Mouse (Mus musculus): ENCODE data around the gene Edem1. TPM values are rescaled to one million over a fixed set of nuclear protein-coding genes. Genes with fewer than 3 reads are reported as not detected.

Edem1 gene
- total RNA-seq (2021) = 1 to 10 TPM; 6.2 to 7.2 TPM
- long read RNA-seq, experiment 1, full-length matches to known transcripts = 3 of 3 reads
- long read RNA-seq, experiment 1, partial matches to known transcripts = 0 of 3 reads
- long read RNA-seq, experiment 1, other reads (novel, unspliced or antisense) = 0 of 3 reads
- long read RNA-seq, experiment 2, full-length matches to known transcripts = 5 of 6 reads
- long read RNA-seq, experiment 2, partial matches to known transcripts = 0 of 6 reads
- long read RNA-seq, experiment 2, other reads (novel, unspliced or antisense) = 1 of 6 reads

DNA sequence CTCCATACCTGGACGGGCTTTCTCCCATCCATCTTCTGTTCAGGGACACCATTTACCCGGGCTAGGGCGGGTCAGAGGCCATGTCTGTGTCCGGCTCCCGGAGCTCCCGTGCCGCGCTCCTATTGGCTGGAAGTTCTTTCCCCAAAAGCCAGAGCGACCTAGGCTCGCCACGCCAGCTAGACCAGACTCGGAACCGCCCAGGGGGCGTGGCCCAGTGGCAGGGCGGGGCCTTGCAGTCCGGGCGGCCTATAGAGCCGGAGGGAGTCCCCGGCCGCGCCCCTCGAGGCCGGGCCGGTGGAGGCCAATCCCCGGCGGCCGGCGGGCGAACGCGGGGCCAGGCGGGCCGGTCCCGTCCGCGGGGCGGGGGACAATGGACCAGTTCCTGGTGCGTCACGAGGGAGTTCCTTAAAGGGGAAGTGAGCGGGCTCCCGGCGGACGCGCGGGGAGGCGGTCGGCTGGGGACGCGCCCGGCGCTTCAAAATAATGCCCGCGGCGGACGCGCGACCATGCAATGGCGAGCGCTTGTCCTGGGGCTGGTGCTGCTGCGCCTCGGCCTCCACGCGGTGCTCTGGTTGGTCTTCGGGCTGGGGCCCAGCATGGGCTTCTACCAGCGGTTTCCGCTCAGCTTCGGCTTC lies at the start of gene Edem1:
TSS of gene Edem1 (plus strand) at position 408 of the 635 bp plus-strand sequence.
- DNase-seq = peak; percentile 100

DNA sequence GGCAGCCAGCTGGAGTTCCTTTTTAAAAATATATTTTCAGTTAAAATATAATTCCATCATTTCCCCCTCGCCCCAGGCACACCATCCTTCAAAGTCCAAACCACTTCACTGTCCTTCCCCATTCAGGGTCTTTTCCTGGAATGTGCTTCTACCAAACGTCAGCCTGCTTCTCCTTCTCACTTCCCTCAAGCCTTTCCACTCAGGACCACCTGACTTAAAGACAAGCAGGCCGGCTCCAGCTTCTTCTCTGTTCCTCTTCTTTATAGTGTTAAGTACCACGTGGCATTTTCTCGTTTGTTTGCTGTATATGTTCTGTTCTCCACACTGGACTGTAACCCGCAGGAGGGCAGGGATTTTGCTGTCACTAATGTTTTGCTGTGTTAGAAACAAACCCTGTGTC lies 46.6 kb upstream of the Edem1 start:
- no peak for DNase-seq

DNA sequence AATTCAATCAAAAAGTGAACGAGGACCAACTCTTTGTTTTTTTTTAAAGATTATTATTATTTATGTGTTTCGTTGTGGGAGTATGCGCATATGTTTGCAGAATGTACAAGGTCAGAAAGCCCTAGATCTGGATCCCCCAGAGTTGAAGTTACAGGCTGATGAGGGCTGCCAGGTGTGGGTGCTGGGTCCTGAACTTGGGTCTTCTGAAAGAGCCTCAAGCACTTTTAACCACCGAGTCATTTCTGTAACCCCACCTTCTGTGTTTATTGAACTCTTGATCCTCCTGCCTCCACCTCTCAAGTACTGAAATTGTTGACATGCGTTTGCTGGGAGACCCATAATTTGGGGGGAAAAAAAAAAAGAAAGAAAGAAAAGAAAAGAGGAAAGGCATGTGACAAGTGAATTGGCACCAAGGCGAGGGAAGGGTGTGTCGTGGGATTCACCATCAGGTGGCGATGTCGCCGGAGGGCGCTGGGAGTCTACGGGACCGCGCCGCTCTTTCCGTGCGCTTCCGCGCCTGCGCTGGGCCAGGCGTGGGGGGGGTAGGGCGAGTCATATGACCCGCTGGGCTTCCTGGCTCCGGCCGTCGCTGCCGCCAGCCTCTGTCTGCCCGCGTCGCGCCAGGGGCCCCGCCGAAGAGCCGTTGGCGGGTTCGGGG lies 45.8 kb upstream of the Edem1 start, which contains the start of gene Arl8b:
TSS of gene Arl8b (plus strand) at position 574 of the 658 bp plus-strand sequence.
- peak; percentile 95 for DNase-seq

DNA sequence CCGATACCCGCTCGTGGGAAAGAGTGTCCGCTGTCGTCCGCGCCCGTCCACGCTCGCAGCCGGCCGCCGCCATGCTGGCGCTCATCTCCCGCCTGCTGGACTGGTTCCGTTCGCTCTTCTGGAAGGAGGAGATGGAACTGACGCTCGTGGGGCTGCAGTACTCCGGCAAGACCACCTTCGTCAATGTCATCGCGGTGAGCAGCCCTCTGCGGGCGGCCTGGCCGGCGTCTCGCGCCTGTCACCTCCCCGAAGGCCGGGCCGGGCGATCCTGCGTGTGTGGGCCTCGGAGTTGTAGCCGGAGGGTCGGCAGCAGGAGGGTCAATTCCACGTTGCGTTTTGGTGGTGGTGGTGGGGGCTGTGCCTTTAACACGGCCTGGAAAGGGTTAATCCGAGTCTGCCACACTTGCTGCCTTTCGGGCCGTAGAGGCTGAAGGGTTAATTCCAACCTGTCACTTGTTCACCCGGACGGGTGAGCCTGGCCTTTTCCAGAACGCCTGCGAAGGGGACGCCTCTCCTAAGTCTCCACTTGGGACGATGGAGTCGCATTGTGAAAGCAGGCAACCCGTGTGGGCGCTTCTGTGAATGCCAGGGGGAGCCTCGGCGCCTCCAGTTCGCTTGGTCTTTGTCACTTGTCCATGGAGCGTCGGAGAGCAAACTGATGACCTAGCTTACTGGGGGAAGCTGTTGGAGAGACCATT lies 45.1 kb upstream of the Edem1 start:
- DNase-seq = no peak

DNA sequence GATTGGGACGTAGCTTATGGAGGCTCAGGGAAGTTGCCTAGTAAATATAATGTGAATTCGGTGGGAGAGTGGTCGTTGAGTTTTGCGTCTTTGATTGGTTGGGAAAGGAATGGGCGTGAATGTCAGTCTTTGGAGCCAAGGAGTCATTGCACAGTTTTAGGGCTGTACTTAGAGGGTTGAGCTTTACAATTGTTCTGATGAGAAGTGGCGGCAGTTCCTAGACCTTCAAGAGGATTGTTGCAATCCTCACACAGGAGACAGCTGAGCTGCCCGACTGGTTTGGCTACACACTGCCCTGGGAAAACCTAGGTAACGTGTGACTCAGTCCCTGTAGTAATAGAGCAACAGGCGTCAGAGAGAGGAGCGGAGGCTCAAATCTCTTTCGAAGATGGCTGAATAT lies 44.4 kb upstream of the Edem1 start:
- no peak for DNase-seq

DNA sequence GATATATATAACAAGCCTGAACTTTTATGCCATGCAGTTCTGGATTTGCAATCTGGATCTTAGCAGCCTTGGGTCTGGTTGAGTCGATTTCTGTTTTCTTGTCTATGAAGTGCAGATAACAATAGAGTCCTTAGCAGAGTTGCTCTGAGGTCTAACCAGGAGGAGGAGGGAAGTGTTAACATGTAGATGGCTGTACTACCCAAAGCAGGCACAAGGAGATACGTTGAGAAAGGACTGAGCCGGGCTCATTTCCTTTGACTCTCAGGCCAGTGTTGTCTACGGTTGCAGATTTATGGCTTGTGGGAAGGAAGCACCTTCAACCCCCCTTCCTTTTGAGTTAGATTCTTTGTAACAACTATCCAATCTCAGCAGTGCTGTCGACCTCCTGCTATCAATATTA lies 43.6 kb upstream of the Edem1 start:
- no peak for DNase-seq

DNA sequence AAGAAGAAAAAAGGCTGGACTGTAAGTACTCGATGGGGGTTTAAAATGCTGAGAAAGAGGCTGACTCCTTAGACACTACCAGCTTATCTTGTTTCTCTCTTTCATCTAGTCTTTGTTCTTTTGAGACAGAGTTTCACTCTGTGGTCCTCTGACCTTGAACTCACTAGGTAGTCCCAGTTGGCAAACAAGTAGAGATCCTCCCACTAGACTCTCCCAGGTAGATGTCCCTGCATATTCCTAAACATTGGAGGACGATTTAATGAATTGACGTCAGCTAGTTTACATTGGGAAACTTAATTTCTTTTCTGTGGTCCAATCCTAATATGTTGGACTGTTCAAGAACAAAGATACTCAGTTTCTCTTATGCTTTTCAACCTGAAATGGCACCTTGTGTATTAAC lies 42.9 kb upstream of the Edem1 start:
- DNase-seq = no peak

DNA sequence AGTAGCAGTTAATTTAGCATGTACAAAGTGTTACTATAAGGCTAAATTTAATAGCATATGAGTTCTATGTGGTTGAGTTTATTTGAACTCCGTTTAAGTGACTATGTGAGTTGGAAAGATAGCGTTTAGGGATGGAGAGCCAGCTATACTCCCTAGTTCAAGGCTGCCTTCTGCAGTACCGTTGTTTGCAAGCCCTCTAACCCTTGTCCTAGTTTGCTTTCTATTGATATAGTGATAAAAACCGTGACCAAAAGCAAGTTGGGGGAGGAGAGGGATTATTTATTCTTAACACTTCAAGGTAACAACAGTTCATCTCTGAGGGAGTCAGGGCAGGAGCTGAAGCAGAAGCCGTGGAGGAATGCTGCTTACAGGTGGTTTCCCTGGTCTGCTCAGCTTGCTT lies 36.9 kb upstream of the Edem1 start:
- no peak for DNase-seq

DNA sequence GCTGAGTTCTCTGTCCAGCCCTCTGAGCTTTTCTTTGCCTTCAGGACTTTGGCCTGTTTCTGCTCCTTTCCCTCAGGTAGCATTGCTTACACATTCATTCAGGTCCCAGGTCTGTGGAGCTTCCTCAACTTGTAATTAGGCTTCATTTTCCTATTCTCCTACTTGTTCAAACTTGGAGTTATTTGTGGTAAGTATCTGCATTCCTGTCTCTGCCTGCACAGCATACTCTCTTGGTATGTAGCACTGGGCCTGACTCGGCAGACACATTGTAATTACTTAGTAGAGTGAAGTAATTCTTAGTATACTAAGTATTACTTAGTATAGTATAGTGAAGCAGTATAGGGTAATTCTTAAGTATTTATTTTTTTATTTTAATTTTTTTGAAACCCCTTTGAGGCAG lies 32.5 kb upstream of the Edem1 start:
- DNase-seq = no peak

DNA sequence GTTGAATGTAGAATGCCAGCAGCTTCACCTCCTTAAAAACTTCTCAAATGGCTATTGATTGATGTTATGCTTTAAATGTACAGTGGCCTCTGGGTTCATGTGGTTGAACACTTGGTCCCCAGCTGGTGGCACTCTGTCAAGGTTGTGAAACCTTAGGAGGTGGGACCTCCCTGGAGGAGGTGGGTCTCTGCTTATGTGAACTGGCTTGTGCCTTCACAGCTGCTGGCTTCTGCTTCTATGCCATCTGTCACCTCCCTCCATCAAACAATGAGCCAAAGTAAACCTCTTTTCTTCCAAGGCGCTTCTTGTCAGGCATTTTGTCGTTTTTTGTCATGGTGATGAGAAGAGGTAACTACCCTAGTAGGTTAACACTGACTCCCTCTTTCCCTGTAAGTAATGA lies 31.7 kb upstream of the Edem1 start:
- peak; percentile 36 for DNase-seq

DNA sequence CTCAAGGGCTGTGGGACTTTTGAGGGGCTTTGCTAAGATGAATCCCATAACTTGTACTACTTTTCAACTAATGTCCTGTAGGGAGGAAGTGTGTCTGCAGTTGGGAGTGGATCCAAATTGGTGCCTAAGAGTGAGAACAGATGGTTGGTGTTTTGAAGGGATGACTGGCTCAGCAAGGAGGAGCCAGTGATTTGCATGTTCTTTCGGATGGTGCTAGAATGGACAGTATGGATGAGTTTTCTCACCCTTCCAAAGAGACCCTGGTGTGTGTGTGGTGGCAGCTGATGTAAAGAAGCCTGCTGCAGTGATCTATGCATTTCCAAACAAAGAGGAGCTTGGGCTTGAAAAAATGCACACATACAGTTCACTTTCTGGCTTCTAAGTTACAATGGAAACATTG lies 23.2 kb upstream of the Edem1 start:
- no peak for DNase-seq

DNA sequence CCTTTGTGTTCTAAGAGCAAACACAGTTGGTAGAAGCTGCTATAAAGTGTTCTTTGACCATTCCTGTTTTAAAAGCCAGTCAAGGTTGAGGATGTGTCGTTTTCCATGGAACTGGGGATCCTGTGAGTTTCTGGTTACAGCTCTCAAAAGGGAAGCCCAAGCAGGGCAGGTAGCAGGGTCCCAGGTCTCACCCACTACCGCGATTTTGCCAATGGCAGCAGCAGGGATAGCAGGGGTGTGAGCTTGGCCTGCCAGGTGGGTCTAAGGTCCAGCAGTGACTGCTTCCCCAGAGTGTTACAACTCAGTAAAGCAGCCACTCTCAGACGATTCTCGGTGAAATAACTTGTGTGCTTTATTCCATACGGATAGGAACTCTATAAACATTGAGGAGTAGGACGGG lies 22.6 kb upstream of the Edem1 start:
- no peak for DNase-seq

DNA sequence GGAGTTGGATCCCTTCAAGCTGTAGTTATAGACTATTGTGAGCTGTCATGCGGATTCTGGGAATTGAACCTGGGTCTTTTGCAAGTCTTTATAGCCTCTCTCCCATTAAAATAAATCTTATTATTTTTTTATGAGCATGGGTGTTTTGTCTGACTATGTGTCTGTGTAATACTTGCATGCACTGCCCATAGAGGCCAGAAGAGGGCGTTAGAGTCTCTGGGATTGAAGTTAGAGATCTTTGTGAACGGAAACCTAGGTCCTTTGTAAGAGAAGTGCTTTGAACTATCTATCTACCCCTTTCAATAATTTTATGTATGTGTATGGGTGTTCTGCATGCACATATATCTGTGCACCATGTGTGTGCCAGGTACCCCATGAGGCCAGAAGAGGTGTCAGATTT lies 21.0 kb upstream of the Edem1 start:
- no peak for DNase-seq

DNA sequence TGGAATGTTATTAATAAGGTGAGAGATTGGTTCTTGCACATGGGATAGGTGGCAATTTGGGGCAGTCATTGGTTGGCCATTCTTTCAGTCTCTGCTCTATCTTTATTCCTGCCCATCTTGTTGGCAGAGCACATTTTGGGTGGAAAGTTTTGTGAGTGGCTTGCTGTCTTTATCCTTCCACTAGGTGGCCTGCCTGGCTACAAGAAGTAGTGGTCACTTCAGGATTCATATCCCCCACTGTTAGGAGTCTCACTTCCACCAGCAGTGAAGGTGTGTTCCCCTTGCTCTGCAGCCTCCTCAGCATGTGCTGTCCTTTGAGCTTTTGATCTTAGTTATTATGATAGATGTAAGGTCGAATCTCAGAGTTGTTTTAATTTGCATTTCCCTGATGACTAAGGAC lies 19.7 kb upstream of the Edem1 start:
- no peak for DNase-seq

DNA sequence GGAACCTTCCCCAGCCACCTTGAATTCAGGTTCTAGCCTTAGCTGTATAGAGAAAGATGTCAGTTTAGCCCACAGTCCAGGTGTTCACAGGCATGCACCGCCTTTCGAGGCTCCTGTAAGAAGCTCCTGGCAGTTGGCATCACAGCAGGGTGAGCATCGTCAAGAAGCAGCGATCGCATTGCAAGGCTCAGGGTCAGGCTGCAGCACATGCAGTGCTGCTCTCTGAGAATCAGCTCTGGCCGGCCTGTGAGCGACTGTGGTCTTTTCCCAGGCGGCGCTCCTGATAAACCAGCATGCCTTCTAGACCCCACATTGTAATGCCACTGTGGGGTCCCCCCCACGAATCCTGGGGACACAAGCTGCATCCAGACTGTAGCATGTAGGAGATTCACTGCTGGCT lies 18.2 kb upstream of the Edem1 start:
- DNase-seq = no peak

DNA sequence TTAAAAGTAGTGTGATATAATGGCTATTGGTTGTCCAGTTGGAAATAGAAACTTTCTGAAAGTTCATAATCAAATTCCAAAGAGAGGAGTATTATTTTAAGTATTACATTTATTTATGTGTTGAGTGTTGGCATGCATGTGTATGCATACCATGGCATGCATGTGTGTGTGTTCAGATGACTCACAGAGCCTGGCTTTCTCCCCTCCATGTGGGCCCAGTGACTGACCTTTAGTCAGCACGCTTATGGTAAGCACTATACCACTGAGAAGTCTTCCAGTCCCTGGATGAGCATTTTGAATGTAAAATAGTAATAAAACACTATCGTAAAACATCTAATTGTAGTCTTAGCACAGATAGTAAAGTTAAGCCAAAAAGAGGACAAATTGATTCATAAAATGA lies 16.3 kb upstream of the Edem1 start:
- DNase-seq = no peak

DNA sequence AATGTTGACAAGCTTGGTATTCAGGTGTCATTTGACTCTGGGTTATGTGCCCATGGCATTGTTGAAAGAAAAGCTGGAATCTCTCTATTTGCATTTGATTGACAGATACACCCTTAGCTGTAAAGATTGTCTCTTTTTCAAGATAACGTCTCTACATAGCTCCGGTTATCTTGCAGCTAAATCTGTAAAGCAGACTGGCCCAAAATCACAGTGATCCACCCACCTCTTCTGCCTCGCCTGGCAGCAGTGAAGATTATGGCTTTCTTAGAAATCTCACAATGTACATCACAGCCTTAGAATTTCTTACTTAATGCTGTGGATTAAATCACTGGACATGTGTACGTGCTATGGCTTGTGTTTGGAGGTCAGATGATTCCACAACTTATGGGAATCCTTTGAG lies 10.9 kb upstream of the Edem1 start:
- no peak for DNase-seq

DNA sequence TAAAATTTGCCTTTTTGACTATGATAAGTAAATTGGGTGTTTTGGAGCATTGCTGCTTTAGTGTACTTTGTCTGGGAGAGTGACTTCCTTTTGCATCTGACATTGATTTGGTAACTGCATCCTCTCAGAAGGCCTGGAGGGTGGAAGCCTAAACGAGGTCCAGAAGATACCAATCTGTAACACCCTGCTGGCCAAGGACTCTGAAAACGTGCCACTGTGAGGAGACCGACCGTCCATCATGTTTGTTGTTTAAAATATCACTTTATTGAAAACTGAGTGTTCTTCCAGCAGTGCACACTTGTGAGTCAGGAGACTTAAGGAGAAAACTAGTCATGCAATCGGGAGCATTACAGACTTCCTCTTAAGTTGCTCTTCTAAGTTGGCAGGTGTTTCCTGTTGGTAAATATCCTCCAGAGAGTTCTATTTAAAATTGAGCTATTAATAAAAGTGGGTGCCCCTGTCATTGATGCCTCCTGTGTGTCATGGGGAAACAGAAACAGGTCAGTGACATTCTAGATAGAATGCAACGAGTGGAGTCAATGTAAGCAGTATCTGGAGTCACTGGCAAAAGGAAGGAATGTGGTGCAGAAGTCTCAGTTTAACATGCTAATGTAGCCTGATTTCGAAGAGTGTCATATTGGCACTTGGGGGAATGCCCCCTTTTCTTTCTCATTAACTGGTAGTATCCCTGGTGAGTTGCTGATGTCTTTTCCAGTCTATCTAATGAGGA lies 3.5 kb upstream of the Edem1 start:
- DNase-seq = no peak

DNA sequence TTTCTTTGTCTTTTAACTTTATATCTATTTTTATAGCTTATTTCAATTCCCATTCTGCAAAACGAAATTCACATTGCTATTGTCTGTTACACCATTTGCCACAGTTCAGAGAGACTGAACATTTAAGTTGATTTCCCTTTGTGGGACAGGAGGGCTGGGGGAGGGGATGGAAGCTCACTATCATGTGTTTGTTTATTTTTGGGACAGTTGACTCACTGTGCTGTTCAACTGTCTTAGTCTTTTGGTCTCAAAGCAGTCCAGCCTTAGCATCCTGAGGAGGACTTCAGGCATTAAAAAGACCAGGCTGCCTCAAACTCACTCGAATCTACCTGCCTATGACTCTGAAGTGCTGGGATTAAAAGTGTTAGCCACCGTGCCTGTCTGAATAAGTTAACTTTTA lies 2.4 kb upstream of the Edem1 start:
- DNase-seq = no peak

DNA sequence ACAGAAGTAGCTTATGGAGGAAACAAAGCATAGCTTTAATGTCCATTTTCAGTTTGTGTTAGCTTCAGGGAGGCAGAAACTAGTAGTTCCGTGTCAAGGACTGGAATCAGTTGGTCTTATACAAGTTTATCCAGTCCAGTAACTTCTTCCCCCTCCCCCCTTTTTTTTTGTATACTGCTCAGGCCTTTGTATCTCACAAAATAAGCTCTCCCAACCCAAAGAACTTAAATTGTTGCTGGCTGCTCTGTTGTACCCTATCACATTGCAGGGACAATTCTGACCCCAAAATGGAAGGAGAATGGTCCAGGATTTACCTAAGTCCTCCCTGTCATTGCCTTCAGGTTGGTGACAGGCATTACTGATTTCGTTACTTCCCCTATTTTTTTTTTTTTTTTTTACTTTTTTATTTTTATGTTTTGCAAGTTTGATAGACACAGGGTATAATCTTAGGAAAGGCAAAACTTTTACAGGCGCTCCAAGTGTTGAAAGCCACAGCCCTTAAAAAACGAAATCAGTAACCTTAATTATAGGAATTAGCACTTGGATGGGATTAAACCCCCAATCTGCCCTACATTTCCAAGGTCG lies 1.0 kb upstream of the Edem1 start:
- DNase-seq = no peak

DNA sequence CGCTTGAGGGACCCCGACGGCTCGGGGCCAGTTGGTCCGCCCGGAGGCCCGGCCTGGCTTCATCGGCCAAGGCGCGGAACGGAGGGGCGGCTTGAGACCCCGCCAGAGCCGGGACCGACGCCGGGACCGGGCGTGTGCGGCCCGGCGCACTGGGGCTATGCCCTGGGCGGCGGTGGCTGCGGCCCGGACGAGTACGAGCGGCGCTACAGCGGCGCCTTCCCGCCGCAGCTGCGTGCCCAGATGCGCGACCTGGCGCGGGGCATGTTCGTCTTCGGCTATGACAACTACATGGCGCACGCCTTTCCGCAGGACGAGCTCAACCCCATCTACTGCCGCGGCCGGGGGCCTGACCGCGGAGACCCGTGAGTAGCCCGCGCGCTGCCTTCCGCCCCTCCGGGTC lies 431 bp downstream of the Edem1 start:
- DNase-seq = no peak
